Mouse (Mus musculus): ENCODE results near the gene Shb.
A peak's percentile ranks its signal among the peaks of the same experiment; 100 is the strongest.

GRCm38 (mm10) chr4:45527562-45528354 lies 4.5 kb downstream of the Shb start:
- TF ChIP-seq CTCF (conservative IDR thresholded peaks at IDR 0.05 in 1 of 2, IDR thresholded peaks at IDR 0.05 in 1 of 2; ENCODE audit: low read depth in 2 of 2, low read length in 2 of 2) (peak in 1 of 2 experiments; percentile 66; a peak in 2 of 4 replicates), RCOR1 (conservative IDR thresholded peaks at IDR 0.05; ENCODE audit: low read depth, low read length) (no peak), USF1 (IDR thresholded peaks at IDR 0.05; ENCODE audit: low read depth, low read length) (no peak), EP300 (IDR thresholded peaks at IDR 0.05; ENCODE audit: low read length) (no peak), ELF1 (IDR thresholded peaks at IDR 0.05; ENCODE audit: low read depth, low read length) (no peak), GABPA (IDR thresholded peaks at IDR 0.05; ENCODE audit: insufficient replicate concordance, low read depth, low read length) (no peak), JUND (conservative IDR thresholded peaks at IDR 0.05; ENCODE audit: low read depth, low read length) (no peak), ETS1 (conservative IDR thresholded peaks at IDR 0.05; ENCODE audit: low read depth, low read length) (no peak), CHD2 (IDR thresholded peaks at IDR 0.05; ENCODE audit: low read length) (no peak), TCF12 (IDR thresholded peaks at IDR 0.05; ENCODE audit: low read depth, low read length) (no peak), POLR2AphosphoS2 (IDR thresholded peaks at IDR 0.05; ENCODE audit: low read depth, low read length) (no peak), MAZ (IDR thresholded peaks at IDR 0.05; ENCODE audit: low read depth, low read length) (no peak), SMC3 (IDR thresholded peaks at IDR 0.05; ENCODE audit: low read depth, low read length) (peak; percentile 82), POLR2A (IDR thresholded peaks at IDR 0.05; ENCODE audit: low read depth, low read length) (no peak)

Data from CH12.LX (cell line).